In genomic region chr9:41168206-41168605, GRCm38 (mm10) we compare ENCODE assay signal across 18 mouse cellular contexts.
"Had no signal": no experiment of that assay in that cellular context is flagged by ENCODE, and none has a peak within 500 bp of the region (broad histone marks: within the 10 kb centered on the region; RNA-seq: fewer than 3 reads in every experiment).

No protein-coding gene starts in this region.

- ATAC-seq: liver, postnatal 0 days; midbrain, embryonic 16.5 days had no signal

- H3K27ac ChIP-seq: liver, embryonic 13.5 days; liver, embryonic 15.5 days; midbrain, embryonic 10.5 days; midbrain, embryonic 12.5 days; neural tube, embryonic 12.5 days had no signal

- H3K27me3 ChIP-seq: liver, embryonic 13.5 days; liver, embryonic 15.5 days; midbrain, embryonic 12.5 days; neural tube, embryonic 12.5 days had no signal

- DNase-seq: liver; liver, embryonic 13.5 days; liver, postnatal 0 days; lung, embryonic 14.5 days; lung, postnatal 10 days; lung, postnatal 4 days; midbrain, embryonic 14.5 days; right cerebral cortex, postnatal 14 days; right cerebral cortex, postnatal 4 days; thymus, adult 18-20 months; thymus, postnatal 14 days; thymus, postnatal 4 days had no signal

- H3K9me3 ChIP-seq: liver, embryonic 15.5 days; midbrain, embryonic 10.5 days; midbrain, embryonic 12.5 days had no signal

- H3K9ac ChIP-seq: liver, embryonic 13.5 days; liver, embryonic 15.5 days; liver, postnatal 0 days; lung, embryonic 14.5 days; midbrain, embryonic 12.5 days; neural tube, embryonic 12.5 days had no signal

- H3K4me2 ChIP-seq: liver, embryonic 11.5 days; liver, embryonic 13.5 days; liver, embryonic 15.5 days; lung, embryonic 14.5 days; midbrain, embryonic 12.5 days; neural tube, embryonic 12.5 days had no signal

- H3K4me3 ChIP-seq: liver, embryonic 13.5 days; liver, embryonic 15.5 days; midbrain, embryonic 10.5 days; midbrain, embryonic 12.5 days; neural tube, embryonic 12.5 days had no signal

- H3K36me3 ChIP-seq: liver, embryonic 13.5 days; liver, embryonic 15.5 days; midbrain, embryonic 10.5 days; midbrain, embryonic 12.5 days; neural tube, embryonic 12.5 days had no signal

- H3K4me1 ChIP-seq: midbrain, embryonic 10.5 days; midbrain, embryonic 12.5 days; neural tube, embryonic 12.5 days had no signal
